Mouse (Mus musculus): Measurements from ENCODE around the gene Smim15. TPM values are rescaled to one million over a fixed set of nuclear protein-coding genes. Genes with fewer than 3 reads are reported as not detected.

The Smim15 gene
- total RNA-seq, 2 experiments from 2014 or later = 38.6 to 43.1 TPM

- DNase-seq (ENCODE audit: low spot score in 2 of 2) = no peak
Measured at GRCm38 (mm10) chr13:108060936-108061578, 16.8 kb downstream of the Smim15 start.

GRCm38 (mm10) chr13:108062900-108063299, 18.7 kb downstream of the Smim15 start:
- no peak for DNase-seq (ENCODE audit: low spot score in 2 of 2)

GRCm38 (mm10) chr13:108063374-108064134, 19.3 kb downstream of the Smim15 start:
- no peak for DNase-seq (ENCODE audit: low spot score in 2 of 2)

GRCm38 (mm10) chr13:108064331-108064730, 20.1 kb downstream of the Smim15 start:
- DNase-seq (ENCODE audit: low spot score in 2 of 2) = no peak

GRCm38 (mm10) chr13:108066021-108066420, 21.8 kb downstream of the Smim15 start:
- DNase-seq (ENCODE audit: low spot score in 2 of 2) = no peak

GRCm38 (mm10) chr13:108069151-108069550, 24.9 kb downstream of the Smim15 start:
- DNase-seq (ENCODE audit: low spot score in 2 of 2) = no peak

- no peak for DNase-seq (ENCODE audit: low spot score in 2 of 2)
Measured at GRCm38 (mm10) chr13:108070171-108070570, 25.9 kb downstream of the Smim15 start.

- DNase-seq (ENCODE audit: low spot score in 2 of 2) = no peak
Measured at GRCm38 (mm10) chr13:108077476-108077875, 33.2 kb downstream of the Smim15 start.

- DNase-seq (ENCODE audit: low spot score in 2 of 2) = no peak
Measured at GRCm38 (mm10) chr13:108077901-108078300, 33.7 kb downstream of the Smim15 start.

GRCm38 (mm10) chr13:108084086-108084485, 39.8 kb downstream of the Smim15 start:
- no peak for DNase-seq (ENCODE audit: low spot score in 2 of 2)

GRCm38 (mm10) chr13:108086036-108086435, 41.8 kb downstream of the Smim15 start:
- DNase-seq (ENCODE audit: low spot score in 2 of 2) = no peak

GRCm38 (mm10) chr13:108086724-108087123, 42.5 kb downstream of the Smim15 start:
- no peak for DNase-seq (ENCODE audit: low spot score in 2 of 2)

GRCm38 (mm10) chr13:108092290-108092689, 48.0 kb downstream of the Smim15 start:
- DNase-seq (ENCODE audit: low spot score in 2 of 2) = no peak

- no peak for DNase-seq (ENCODE audit: low spot score in 2 of 2)
Measured at GRCm38 (mm10) chr13:108094681-108095080, 50.4 kb downstream of the Smim15 start.

- no peak for DNase-seq (ENCODE audit: low spot score in 2 of 2)
Measured at GRCm38 (mm10) chr13:108095617-108096016, 51.4 kb downstream of the Smim15 start.

GRCm38 (mm10) chr13:108096446-108096845, 52.2 kb downstream of the Smim15 start:
- DNase-seq (ENCODE audit: low spot score in 2 of 2) = no peak

Other genes starting within 250 kb of the Smim15 start
- gene Ndufaf2, start 114.2 kb downstream of the Smim15 start, total RNA-seq (2021) = 10 to 100 TPM; 31.9 to 32.7 TPM
- gene Ercc8, start 114.3 kb downstream of the Smim15 start, total RNA-seq (2021) = 1 to 10 TPM; 7.5 to 8.8 TPM
- 1 to 10 TPM; 2.5 to 2.6 TPM for gene Elovl7, start 170.0 kb downstream of the Smim15 start, total RNA-seq (2021)

Measured in adrenal gland, adult 18-20 months (tissue).